Mouse (Mus musculus): ENCODE data around the gene Adgrb3.

GRCm38 (mm10) chr1:25075952-25076351, 753.6 kb downstream of the Adgrb3 start:
- TF ChIP-seq GATA1 (IDR thresholded peaks at IDR 0.05; ENCODE audit: low read length) (no peak), TAL1 (IDR thresholded peaks at IDR 0.05; ENCODE audit: low read length) (no peak)

Data from erythroblast, embryonic 14.5 days (primary cell).